Mouse (Mus musculus) lung, embryonic 16.5 days (tissue): Measurements from ENCODE around the gene Sh3rf3. TPM values are rescaled to one million over a fixed set of nuclear protein-coding genes. Genes with fewer than 3 reads are reported as not detected.

Experiments
- ATAC-seq: fragments of 200-750 bp; cut with Nextera tagmentation; 2 replicates; pipeline ENCODE4 v1.8.0; 2017; ENCODE audit warnings: low read depth, mild to moderate bottlenecking, moderate library complexity
- H3K27ac ChIP-seq: fragments of 300-500 bp; sonication (generic); 2 replicates; pipeline ENCODE4 v1.5.1; 2014; ENCODE audit warnings: mild to moderate bottlenecking, control low read depth, low read length
- H3K27me3 ChIP-seq: fragments of 300-500 bp; sonication (generic); 2 replicates; pipeline ENCODE4 v1.6.1; 2014; ENCODE audit warnings: low read depth, low read length, mixed read lengths; ENCODE audit not compliant: control insufficient read depth, insufficient read depth
- H3K36me3 ChIP-seq: fragments of 300-500 bp; sonication (generic); 2 replicates; pipeline ENCODE4 v1.6.1; 2014; ENCODE audit warnings: low read length; ENCODE audit not compliant: control insufficient read depth, insufficient read depth
- H3K4me1 ChIP-seq: fragments of 300-500 bp; sonication (generic); replicated peaks from 2 replicates; pipeline ENCODE4 v1.6.1; 2014; ENCODE audit warnings: low read length, mixed read lengths; ENCODE audit not compliant: control insufficient read depth, insufficient read depth
- H3K4me2 ChIP-seq: fragments of 300-500 bp; sonication (generic); 2 replicates; pipeline ENCODE4 v1.6.1; 2014; ENCODE audit warnings: low read depth, low read length, control low read depth
- H3K4me3 ChIP-seq: fragments of 300-500 bp; sonication (generic); 2 replicates; pipeline ENCODE4 v1.5.1; 2014; ENCODE audit warnings: mild to moderate bottlenecking, low read length, control low read depth
- H3K9ac ChIP-seq: fragments of 300-500 bp; sonication (generic); 2 replicates; pipeline ENCODE4 v1.6.1; 2014; ENCODE audit warnings: low read length, control low read depth
- H3K9me3 ChIP-seq: fragments of 300-500 bp; sonication (generic); 2 replicates; pipeline ENCODE4 v1.6.1; 2016; ENCODE audit warnings: low read length; ENCODE audit not compliant: control insufficient read depth
- whole genome bisulfite sequencing: fragments of 180-500 bp; shearing (Covaris S2); extraction: QIAGEN DNeasy Blood & Tissue Kit; methylation state at CpG from one replicate; pipeline ENCODE4 v1.1.7; 2014; 5-methylcytosine and 5-hydroxymethylcytosine counted together
- polyA plus RNA-seq: library from polyadenylated mRNA; unstranded; fragments of >200 nt; fragmentation: Nextera tagmentation; extraction: Ambion mirVana; gene quantifications from 2 replicates; pipeline ENCODE4 v1.2.1, GENCODE M21; 2015

The Sh3rf3 gene
- polyA plus RNA-seq, 1 experiment from 2014 or later, result 1.9 TPM

- no peak for ATAC-seq
- no peaks in the 10 kb centered on the region for H3K27me3 ChIP-seq
- H3K9ac ChIP-seq, result no peak overlapping the region
- H3K4me3 ChIP-seq, result no peak overlapping the region
- H3K36me3 ChIP-seq, result no peaks in the 10 kb centered on the region
- H3K4me2 ChIP-seq, result no peak overlapping the region
- H3K4me1 ChIP-seq, result peaks cover 3% of the 10 kb centered on the region; the same call in 1 of the 2 replicates
- 58% methylated on average over 16 of the region's 16 CpGs for WGBS
- H3K27ac ChIP-seq, result no peak overlapping the region
- H3K9me3 ChIP-seq, result no peaks in the 10 kb centered on the region
Observed at GRCm38 (mm10) chr10:58890671-58891439, 77.7 kb downstream of the Sh3rf3 start.

DNA sequence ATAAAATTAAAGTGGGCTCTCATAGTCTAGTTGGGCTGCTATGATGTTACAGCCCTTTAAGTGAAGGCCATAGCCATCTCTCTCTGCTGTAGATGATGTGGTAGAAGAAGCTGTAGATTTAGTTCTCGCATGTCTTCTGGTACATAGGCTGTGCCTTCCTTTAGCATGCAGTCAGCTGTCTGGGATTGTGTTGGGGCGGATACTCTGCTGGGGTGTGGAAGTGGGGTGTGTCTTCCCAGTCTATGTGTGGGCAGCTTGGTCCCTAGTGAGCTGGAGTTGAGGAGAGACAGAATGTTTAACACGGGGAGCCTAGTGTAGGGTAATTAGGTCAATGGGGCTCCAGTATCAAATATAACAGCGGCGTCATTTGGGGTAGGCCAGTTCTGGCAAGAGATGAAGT, 82.3 kb downstream of the Sh3rf3 start:
- H3K27ac ChIP-seq, result no peak overlapping the region
- no peaks in the 10 kb centered on the region for H3K36me3 ChIP-seq
- no peak overlapping the region for H3K4me3 ChIP-seq
- ATAC-seq, result 0 out of 2 replicates have a peak, but pooled peaks have one; percentile 23
- WGBS, result 76% methylated on average over 5 of the region's 5 CpGs
- no peak overlapping the region for H3K4me2 ChIP-seq
- H3K9ac ChIP-seq, result no peak overlapping the region
- peaks cover 3% of the 10 kb centered on the region; the same call in 1 of the 2 replicates for H3K4me1 ChIP-seq
- H3K27me3 ChIP-seq, result no peaks in the 10 kb centered on the region
- no peaks in the 10 kb centered on the region for H3K9me3 ChIP-seq

DNA sequence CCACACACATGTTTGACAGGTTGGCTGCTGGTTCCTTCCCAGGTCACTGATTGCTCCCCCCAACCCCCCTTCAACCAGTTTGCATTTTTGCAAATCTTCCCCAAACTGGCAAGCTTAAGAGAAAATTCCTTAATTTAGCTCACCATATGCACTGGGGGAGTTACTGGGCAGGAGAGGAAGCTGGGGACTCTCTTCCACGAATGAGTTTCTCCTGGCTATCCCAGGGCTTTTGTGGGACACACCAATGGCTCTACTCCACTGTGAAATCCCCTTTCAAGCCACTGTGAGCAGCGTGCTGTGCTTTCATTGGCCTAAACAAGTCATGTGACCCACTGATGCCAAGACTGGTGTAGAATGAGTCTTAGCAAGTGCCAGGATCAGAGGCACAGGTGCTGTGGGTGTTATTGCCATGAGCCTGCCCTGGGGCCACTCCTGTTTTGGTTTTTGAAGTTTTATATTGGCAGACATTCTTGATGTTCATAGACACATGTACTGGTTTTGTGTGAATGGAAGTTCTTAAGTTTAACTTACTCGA, 83.9 kb downstream of the Sh3rf3 start:
- Histone ChIP-seq H3K9ac (no peak overlapping the region), H3K4me1 (0 out of 2 replicates have a peak, but pooled peaks cover 3% of the 10 kb centered on the region), H3K36me3 (no peaks in the 10 kb centered on the region), H3K4me3 (no peak overlapping the region), H3K27ac (no peak overlapping the region), H3K27me3 (no peaks in the 10 kb centered on the region), H3K4me2 (no peak overlapping the region), H3K9me3 (no peaks in the 10 kb centered on the region)
- ATAC-seq, result no peak
- 73% methylated on average over 3 of the region's 3 CpGs for WGBS

GRCm38 (mm10) chr10:58905253-58905652, 92.1 kb downstream of the Sh3rf3 start:
- Histone ChIP-seq H3K4me3 (no peak overlapping the region), H3K27ac (no peak overlapping the region), H3K9ac (no peak overlapping the region), H3K27me3 (no peaks in the 10 kb centered on the region), H3K4me1 (peaks cover 8% of the 10 kb centered on the region; the same call in 1 of the 2 replicates), H3K36me3 (no peaks in the 10 kb centered on the region), H3K9me3 (no peaks in the 10 kb centered on the region), H3K4me2 (no peak overlapping the region)
- 23% methylated on average over 6 of the region's 6 CpGs for WGBS
- ATAC-seq, result no peak

- peak; percentile 15; the same call in 1 of the 2 replicates for ATAC-seq
- no peak overlapping the region for H3K4me3 ChIP-seq
- H3K27me3 ChIP-seq, result no peaks in the 10 kb centered on the region
Observed at GRCm38 (mm10) chr10:58907001-58907443, 93.9 kb downstream of the Sh3rf3 start.

GRCm38 (mm10) chr10:58908451-58908850, 95.3 kb downstream of the Sh3rf3 start:
- Histone ChIP-seq H3K4me3 (no peak overlapping the region), H3K36me3 (no peaks in the 10 kb centered on the region), H3K4me2 (no peak overlapping the region), H3K4me1 (peaks cover 8% of the 10 kb centered on the region; the same call in 1 of the 2 replicates), H3K27me3 (no peaks in the 10 kb centered on the region), H3K9me3 (no peaks in the 10 kb centered on the region), H3K9ac (no peak overlapping the region), H3K27ac (no peak overlapping the region)
- WGBS, result 83% methylated on average over 8 of the region's 8 CpGs
- ATAC-seq, result no peak

More at GRCm38 (mm10) chr10:58907001-58907443, 93.9 kb downstream of the Sh3rf3 start:
- no peaks in the 10 kb centered on the region for H3K9me3 ChIP-seq
- peaks cover 8% of the 10 kb centered on the region; the same call in 1 of the 2 replicates for H3K4me1 ChIP-seq
- no peaks in the 10 kb centered on the region for H3K36me3 ChIP-seq
- H3K9ac ChIP-seq, result no peak overlapping the region
- no peak overlapping the region for H3K4me2 ChIP-seq
- H3K27ac ChIP-seq, result no peak overlapping the region
- WGBS, result 36% methylated on average over 5 of the region's 5 CpGs

DNA sequence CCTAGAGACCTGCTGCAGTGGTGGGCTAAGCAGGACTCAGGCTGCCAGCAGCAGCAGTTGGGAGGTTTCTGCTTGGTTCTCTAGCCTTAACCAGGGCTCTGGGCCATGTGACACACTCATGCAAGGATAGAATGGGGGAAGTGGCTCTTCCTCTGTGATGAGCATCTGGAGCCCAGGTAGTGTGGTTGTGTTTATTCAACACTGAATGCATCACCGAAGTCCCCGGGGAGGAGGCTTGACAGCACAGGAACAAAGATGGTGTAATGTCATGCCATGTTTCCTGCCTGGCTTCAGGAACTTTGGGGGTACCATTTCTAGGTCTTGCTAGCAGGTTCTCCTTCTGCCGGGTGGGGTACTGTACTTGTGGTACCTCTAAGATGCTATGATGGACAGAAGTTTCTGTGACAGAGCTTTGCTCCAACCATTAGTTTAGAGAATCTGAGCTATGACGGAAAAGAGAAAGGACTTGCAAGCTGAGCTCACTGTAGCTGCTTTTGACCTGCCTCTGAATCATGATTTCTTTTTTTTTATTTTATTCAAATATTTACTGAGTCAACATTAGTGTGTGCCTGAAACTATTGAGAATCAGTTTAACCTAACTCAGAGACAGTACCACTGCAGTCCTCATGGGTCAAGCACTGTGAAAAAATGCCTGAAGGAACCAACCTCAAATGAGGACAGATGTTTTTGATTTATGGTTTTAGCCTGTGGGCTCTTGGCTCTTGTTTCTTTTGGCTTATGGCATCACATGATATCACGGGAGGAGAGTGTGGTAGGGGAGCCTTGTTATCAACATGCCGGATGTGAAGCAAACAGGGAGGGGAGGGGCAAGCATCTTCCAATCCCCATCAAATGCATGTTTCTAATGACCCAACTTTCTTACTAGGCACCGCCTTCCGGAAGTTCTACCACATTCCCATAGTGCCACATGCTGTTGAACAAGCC, 102.4 kb downstream of the Sh3rf3 start:
- 67% methylated on average over 8 of the region's 8 CpGs for WGBS
- Histone ChIP-seq H3K9me3 (no peaks in the 10 kb centered on the region), H3K4me2 (no peak overlapping the region), H3K4me1 (no peaks in the 10 kb centered on the region; the same call in 1 of the 2 replicates), H3K27ac (no peak overlapping the region), H3K36me3 (no peaks in the 10 kb centered on the region), H3K4me3 (no peak overlapping the region), H3K27me3 (no peaks in the 10 kb centered on the region), H3K9ac (no peak overlapping the region)
- peak; percentile 59; the same call in 1 of the 2 replicates for ATAC-seq

DNA sequence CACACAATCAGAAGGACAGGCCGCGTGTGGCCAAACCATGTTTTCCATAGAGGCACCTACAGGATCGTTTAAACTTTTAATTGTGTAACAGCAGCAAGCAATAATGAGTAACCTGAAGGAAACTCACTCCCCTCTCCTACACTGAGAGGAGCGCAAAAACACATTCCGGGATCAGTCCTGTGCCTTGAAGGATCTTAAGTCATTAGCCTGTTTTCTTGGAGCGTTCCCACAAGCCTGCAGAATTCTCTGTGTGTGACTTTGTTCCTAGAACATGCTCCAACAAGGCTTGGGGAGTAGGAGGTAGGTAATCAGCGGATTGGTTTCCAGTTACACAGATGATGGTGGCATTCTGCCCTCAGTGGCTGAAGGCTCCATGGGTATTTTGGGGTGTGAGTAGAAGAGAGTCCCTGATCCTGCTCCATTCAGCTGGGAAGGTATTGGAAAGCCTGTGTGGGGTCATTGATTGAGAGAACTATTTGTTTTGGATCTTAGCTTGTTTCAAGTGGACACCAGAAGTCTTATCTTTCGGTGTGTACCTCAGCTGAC, 108.6 kb downstream of the Sh3rf3 start:
- WGBS, result 87% methylated on average over 8 of the region's 8 CpGs
- Histone ChIP-seq H3K27me3 (no peaks in the 10 kb centered on the region), H3K4me2 (no peak overlapping the region), H3K4me1 (no peaks in the 10 kb centered on the region), H3K9me3 (no peaks in the 10 kb centered on the region), H3K36me3 (no peaks in the 10 kb centered on the region), H3K4me3 (no peak overlapping the region), H3K9ac (no peak overlapping the region), H3K27ac (no peak overlapping the region)
- no peak for ATAC-seq
